Mouse (Mus musculus): ENCODE measurements around the gene Serpinb5.
"Not testable (repeated sequence)": the region's sequence is repeated elsewhere in the genome, so short reads cannot be mapped to it uniquely, and the experiment has no call there.

The Serpinb5 gene

GRCm38 (mm10) chr1:106860847-106861246, at the start of gene Serpinb5:
Serpinb5 (plus strand) TSS chr1:106861173.
- no peak for DNase-seq

- DNase-seq = no peak
These were observed 46.1 kb upstream of the Serpinb5 start for GRCm38 (mm10) chr1:106814864-106815263.

GRCm38 (mm10) chr1:106815265-106815664, 45.7 kb upstream of the Serpinb5 start:
- no peak for DNase-seq

GRCm38 (mm10) chr1:106816766-106817165, 44.2 kb upstream of the Serpinb5 start:
- DNase-seq = no peak

- DNase-seq = no peak
These were observed 42.6 kb upstream of the Serpinb5 start for GRCm38 (mm10) chr1:106818323-106818722.

- no peak for DNase-seq
These were observed 38.7 kb upstream of the Serpinb5 start for GRCm38 (mm10) chr1:106822297-106822696.

- DNase-seq = no peak
These were observed 32.2 kb upstream of the Serpinb5 start for GRCm38 (mm10) chr1:106828784-106829183.

- DNase-seq = no peak
These were observed 4.6 kb downstream of the Serpinb5 start for GRCm38 (mm10) chr1:106865543-106865942.

- no peak for DNase-seq
These were observed 5.1 kb downstream of the Serpinb5 start for GRCm38 (mm10) chr1:106866029-106866428.

- no peak for DNase-seq
These were observed 5.8 kb downstream of the Serpinb5 start for GRCm38 (mm10) chr1:106866768-106867167.

- DNase-seq = no peak
These were observed 9.0 kb downstream of the Serpinb5 start for GRCm38 (mm10) chr1:106869986-106870385.

- no peak for DNase-seq
These were observed 14.4 kb downstream of the Serpinb5 start for GRCm38 (mm10) chr1:106875193-106875886.

- no peak for DNase-seq
These were observed 15.2 kb downstream of the Serpinb5 start for GRCm38 (mm10) chr1:106876147-106876546.

GRCm38 (mm10) chr1:106882723-106883122, 21.8 kb downstream of the Serpinb5 start:
- DNase-seq = no peak

- no peak for DNase-seq
These were observed 22.4 kb downstream of the Serpinb5 start for GRCm38 (mm10) chr1:106883369-106883768.

GRCm38 (mm10) chr1:106883812-106884211, 22.8 kb downstream of the Serpinb5 start:
- DNase-seq = no peak

GRCm38 (mm10) chr1:106895142-106895541, 34.2 kb downstream of the Serpinb5 start:
- not testable (repeated sequence) for DNase-seq

- DNase-seq = no peak
These were observed 40.4 kb downstream of the Serpinb5 start for GRCm38 (mm10) chr1:106901406-106901805.

GRCm38 (mm10) chr1:106931954-106932353, 71.0 kb downstream of the Serpinb5 start:
- no peak for DNase-seq

All from cerebellum, adult 11 months (tissue).